Mouse (Mus musculus) lung, adult 2 months (tissue): Measurements from ENCODE around the gene Gon7. TPM values are rescaled to one million over a fixed set of nuclear protein-coding genes. Genes with fewer than 3 reads are reported as not detected.
A peak's percentile ranks its signal among the peaks of the same experiment; 100 is the strongest.

ENCODE experiments used
- DNase-seq: peaks from one replicate; pipeline ENCODE4 v3.0.0; 2022
- H3K4me1 ChIP-seq: fragments of 200-500 bp; 2 replicates; pipeline ENCODE4 v1.6.1; 2011; ENCODE audit warnings: low read length; ENCODE audit not compliant: control insufficient read depth, insufficient read depth
- H3K4me3 ChIP-seq: fragments of 200-500 bp; replicated peaks from 2 replicates; pipeline ENCODE3; 2011; ENCODE audit warnings: low read depth, mild to moderate bottlenecking, control low read depth, low read length; ENCODE audit errors: extremely low read depth
- CTCF ChIP-seq: fragments of 200-500 bp; IDR thresholded peaks from 2 replicates; pipeline ENCODE4 v1.5.1; 2011; ENCODE audit warnings: mild to moderate bottlenecking, low read length, control low read depth; ENCODE audit not compliant: insufficient read depth
- POLR2A ChIP-seq: fragments of 200-500 bp; IDR thresholded peaks from 2 replicates; pipeline ENCODE4 v1.6.1; 2011; ENCODE audit warnings: low read depth, mild to moderate bottlenecking, control low read depth, low read length, borderline replicate concordance; ENCODE audit errors: extremely low read depth
- WGBS: fragments of 180-500 bp; shearing (Covaris S2); methylation state at CpG from one replicate; pipeline ENCODE4 v1.1.7; 2018; 5-methylcytosine and 5-hydroxymethylcytosine counted together
- polyA plus RNA-seq: library from polyadenylated mRNA; depleted of rRNA; stranded (reverse); fragments of >200 nt; gene quantifications from 2 replicates; pipeline ENCODE4 v1.2.3, GENCODE M21; 2012; rRNA removed

Gene Gon7
- 13.3 and 16.8 TPM in 2 replicates for polyA plus RNA-seq

DNA sequence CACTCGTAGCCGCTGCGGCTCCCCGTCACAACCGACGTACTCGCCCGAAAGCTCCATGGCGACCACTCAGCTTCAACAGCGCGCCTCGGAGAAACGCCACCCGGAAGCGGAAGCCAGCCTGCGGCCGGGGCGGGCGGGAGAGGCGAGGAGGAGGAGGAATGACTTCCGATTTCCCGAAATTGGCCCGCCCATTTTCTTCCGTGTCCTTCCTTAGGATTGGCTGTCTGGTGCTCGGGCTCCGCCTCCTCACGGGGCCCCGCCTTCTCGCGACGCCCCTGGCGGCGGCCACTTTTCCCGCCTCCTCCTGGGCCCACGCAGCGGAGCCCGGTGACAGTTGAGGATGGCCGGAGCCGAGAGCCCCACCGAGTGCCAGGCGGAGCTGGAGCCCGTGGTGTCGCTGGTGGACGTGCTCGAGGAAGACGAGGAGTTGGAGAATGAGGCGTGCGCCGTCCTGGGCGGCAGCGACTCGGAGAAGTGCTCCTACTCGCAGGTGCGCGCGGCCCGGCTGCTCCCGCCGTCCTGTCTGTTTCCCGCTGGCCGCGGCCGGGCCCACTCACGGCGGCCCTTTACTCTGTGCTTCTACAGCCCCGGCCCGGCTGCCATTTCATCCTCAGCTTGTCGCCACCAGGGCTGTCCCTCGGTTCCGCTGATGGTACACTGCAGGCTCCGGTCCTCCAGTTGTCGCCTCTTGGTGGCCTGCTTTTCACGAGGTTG, at the start of gene Gon7, which contains the start of the genes Gm28051 and Ubr7:
Gon7 (minus strand) TSS at position 115 of the 714 bp plus-strand sequence.
Gm28051 (minus strand) TSS at position 77 of the 714 bp plus-strand sequence.
Ubr7 (plus strand) TSS at position 279 of the 714 bp plus-strand sequence.
- TF ChIP-seq POLR2A, result peak; percentile 47; the same call in 1 of the 2 replicates
- no peak for TF ChIP-seq CTCF
- H3K4me3 ChIP-seq, result peak within 1 kb of the TSS; percentile 97
- WGBS, result under 1% methylated on average over 73 of the region's 73 CpGs

DNA sequence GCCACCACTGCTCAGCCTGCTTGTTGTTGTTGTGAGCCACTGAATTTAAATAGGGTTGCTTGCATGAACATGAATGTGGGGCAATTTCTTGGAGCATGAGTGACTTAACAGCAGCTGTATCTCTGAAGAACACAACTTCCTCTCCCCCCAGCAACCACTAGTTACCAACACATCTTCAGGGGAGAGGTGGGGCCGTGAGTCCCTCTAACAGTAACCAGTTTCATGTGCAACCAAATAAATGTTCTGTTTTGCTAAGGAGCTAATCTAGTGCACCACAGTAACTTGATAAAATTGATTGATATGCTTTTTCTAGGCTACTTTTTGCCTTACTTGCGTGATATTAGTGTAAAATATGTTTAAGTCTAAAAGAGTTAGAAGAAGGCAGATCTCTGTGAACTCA, 41.9 kb upstream of the Gon7 start:
- no peak overlapping the region for H3K4me3 ChIP-seq
- no peak for TF ChIP-seq CTCF
- no peak for TF ChIP-seq POLR2A
- WGBS, result 90% methylated on average over 2 of the region's 2 CpGs
- no peak for DNase-seq
- H3K4me1 ChIP-seq, result no peaks in the 10 kb centered on the region

More for the DNA sequence above, at the start of gene Gon7, which contains the start of the genes Gm28051 and Ubr7:
- peaks cover 6% of the 10 kb centered on the region for H3K4me1 ChIP-seq
- peak; percentile 97 for DNase-seq

DNA sequence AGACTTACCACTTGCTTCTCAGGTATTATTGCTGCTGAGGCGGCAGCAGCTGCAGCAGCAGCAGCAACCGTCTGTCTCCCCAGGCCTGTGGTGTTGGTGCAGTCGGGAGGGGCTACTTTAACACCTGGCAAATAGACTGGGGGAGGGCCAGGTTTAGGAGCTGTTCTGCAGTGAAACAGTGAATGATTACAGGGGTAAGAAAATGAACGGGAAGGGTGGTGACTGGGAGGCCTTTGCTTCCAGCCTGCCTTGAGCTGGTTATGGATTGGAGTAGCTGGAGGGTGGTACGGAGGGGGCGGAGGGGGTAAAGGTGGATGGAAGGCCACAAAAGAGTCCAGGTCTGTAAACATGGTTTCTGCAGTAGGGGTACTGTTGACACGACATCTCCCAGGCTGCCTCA, 30.3 kb upstream of the Gon7 start:
- Histone ChIP-seq H3K4me1 (no peaks in the 10 kb centered on the region), H3K4me3 (no peak overlapping the region)
- no peak for DNase-seq
- TF ChIP-seq POLR2A (no peak), CTCF (no peak)
- WGBS, result 89% methylated on average over 7 of the region's 7 CpGs

GRCm38 (mm10) chr12:102785593-102785985, 28.0 kb upstream of the Gon7 start:
- TF ChIP-seq POLR2A (no peak), CTCF (no peak)
- Histone ChIP-seq H3K4me3 (no peak overlapping the region), H3K4me1 (no peaks in the 10 kb centered on the region)
- 87% methylated on average over 5 of the region's 5 CpGs for WGBS
- DNase-seq, result no peak

DNA sequence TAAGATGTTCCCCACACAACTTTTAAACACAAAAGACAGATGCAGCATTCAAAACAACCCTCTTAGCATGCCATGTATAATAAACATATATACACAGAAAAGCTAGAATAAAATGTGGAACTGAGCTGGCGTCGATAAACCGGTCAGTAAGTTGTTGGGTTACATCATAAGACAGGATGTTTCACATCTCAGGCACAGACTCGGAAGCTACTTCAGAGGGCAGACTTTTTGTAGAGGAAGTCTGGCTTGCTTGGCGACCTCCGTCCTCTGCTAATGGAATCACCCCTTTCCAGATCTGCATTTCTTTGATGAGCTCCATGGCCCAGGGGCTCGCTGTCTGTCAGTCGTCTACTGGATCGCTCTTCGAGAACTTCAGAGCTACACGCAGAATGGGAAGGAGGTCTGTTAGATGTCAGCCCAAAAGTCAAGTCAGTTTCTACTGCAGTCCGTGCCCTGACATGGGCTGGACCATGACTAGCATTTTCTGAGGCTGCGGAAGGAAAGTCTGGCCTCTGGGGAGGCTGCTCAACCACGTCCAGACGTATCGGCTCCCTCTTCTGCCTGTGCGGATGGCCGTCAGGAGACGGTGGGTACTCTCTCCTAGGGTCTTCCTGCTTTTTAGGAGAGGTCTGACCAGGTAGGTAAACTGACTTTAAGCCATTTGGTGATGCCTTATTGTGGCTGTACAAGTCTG, 27.4 kb upstream of the Gon7 start:
- no peak for DNase-seq
- WGBS, result 82% methylated on average over 19 of the region's 19 CpGs
- Histone ChIP-seq H3K4me1 (no peaks in the 10 kb centered on the region), H3K4me3 (no peak overlapping the region)
- TF ChIP-seq CTCF (no peak), POLR2A (no peak)

DNA sequence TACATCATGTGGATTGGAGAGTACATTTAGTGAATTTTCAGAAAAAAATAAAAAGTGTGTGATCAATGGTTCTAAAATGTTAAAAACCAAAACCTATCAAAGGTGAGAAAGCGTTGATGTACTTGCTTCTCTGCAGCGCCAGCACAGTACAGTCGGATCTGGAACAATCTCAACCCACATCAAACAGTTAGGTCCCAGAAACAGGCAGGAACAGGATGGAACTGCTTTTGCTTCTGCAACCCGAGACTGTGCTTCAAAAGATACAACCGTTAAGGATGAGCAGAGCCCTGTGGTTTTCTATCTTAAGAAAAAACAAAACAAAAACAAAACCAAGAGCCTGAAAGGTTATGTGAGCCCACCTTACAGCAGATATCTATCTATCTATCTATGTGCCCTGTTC, 25.2 kb upstream of the Gon7 start:
- WGBS, result 89% methylated on average over 5 of the region's 5 CpGs
- DNase-seq, result no peak
- Histone ChIP-seq H3K4me3 (no peak overlapping the region), H3K4me1 (no peaks in the 10 kb centered on the region)
- no peak for TF ChIP-seq POLR2A
- TF ChIP-seq CTCF, result no peak

GRCm38 (mm10) chr12:102779452-102779851, 21.8 kb upstream of the Gon7 start:
- no peak for TF ChIP-seq CTCF
- no peak for TF ChIP-seq POLR2A
- 47% methylated on average over 3 of the region's 3 CpGs for WGBS

DNA sequence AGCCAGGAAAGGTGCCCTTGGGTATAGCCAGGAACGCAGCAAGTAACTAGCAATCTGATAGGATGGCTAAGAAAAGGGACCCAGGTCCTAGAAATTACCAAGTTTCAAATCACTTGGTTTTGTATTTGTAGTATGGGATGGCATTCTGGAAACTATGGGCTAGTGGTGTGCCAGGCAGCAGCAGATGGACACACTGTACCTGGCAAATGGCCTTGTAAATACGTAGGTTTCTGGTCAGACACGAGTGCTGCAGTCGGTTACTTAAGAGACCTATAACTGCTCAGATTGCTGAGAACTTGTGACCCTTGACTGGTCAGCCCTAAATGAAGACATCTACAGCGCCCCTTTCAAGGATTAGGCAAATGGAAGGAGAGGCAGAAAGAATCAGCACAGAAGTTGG, 20.5 kb upstream of the Gon7 start:
- no peak overlapping the region for H3K4me3 ChIP-seq
- TF ChIP-seq CTCF, result no peak
- TF ChIP-seq POLR2A, result no peak
- H3K4me1 ChIP-seq, result no peaks in the 10 kb centered on the region
- no peak for DNase-seq
- 81% methylated on average over 5 of the region's 5 CpGs for WGBS

More at GRCm38 (mm10) chr12:102779452-102779851, 21.8 kb upstream of the Gon7 start:
- no peaks in the 10 kb centered on the region for H3K4me1 ChIP-seq
- no peak for DNase-seq
- no peak overlapping the region for H3K4me3 ChIP-seq

GRCm38 (mm10) chr12:102776035-102776434, 18.4 kb upstream of the Gon7 start:
- Histone ChIP-seq H3K4me1 (no peaks in the 10 kb centered on the region), H3K4me3 (no peak overlapping the region)
- 92% methylated on average over 14 of the region's 14 CpGs for WGBS
- DNase-seq, result no peak
- TF ChIP-seq POLR2A (no peak), CTCF (no peak)
